Mouse (Mus musculus): Measurements from ENCODE around the gene Trhr2. TPM values are rescaled to one million over a fixed set of nuclear protein-coding genes. Genes with fewer than 3 reads are reported as not detected.

Gene Trhr2
- total and polyA plus RNA-seq, 3 experiments = not detected

DNA sequence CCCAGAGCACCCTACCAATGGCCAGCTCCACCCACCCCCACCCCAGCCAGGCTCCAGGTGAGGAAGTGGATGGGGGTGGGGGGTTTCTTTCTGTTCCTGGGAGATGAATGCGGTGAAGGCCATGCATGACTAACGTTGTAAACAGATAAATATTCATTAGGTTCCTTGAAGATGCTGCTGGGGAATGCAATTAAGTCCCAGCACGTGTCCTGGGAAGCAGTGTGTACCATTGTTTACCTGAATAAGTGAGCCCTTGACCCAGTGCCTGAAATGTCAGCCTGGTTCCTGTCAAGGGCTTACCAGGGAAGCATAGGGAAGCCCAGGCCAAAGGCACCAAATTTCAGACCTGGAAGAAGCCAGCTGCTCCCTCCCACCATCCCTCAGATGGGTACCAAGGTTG is 40.0 kb downstream of the Trhr2 start:
- 70% methylated on average over 3 of the region's 3 CpGs for WGBS
- no peak overlapping the region for H3K9ac ChIP-seq (ENCODE audit: low read depth, low read length)
- no peaks in the 10 kb centered on the region for H3K36me3 ChIP-seq (ENCODE audit: control insufficient read depth, insufficient read depth, low read length)
- no peak overlapping the region for H3K27ac ChIP-seq
- no peaks in the 10 kb centered on the region; the same call in 1 of the 2 replicates for H3K79me2 ChIP-seq (replicated peaks; ENCODE audit: control insufficient read depth, insufficient read depth, low read length)
- H3K27me3 ChIP-seq (ENCODE audit: control insufficient read depth, insufficient read depth, low read length) = no peaks in the 10 kb centered on the region
- intact Hi-C loops (cut with DNase I) = no loop called here
- no peak for DNase-seq
- peaks cover 21% of the 10 kb centered on the region for H3K4me1 ChIP-seq (ENCODE audit: control insufficient read depth, insufficient read depth, low read length)
- no peak for TF ChIP-seq POLR2A (IDR thresholded peaks at IDR 0.05; ENCODE audit: insufficient read depth, low read depth, low read length)
- TF ChIP-seq EP300 (IDR thresholded peaks at IDR 0.05; ENCODE audit: insufficient read depth, low read depth, low read length) = no peak
- TF ChIP-seq CTCF (IDR thresholded peaks at IDR 0.05) = no peak
- H3K4me3 ChIP-seq = no peak overlapping the region

- Histone ChIP-seq H3K9ac (ENCODE audit: low read depth, low read length) (no peak overlapping the region), H3K4me3 (no peak overlapping the region), H3K36me3 (ENCODE audit: control insufficient read depth, insufficient read depth, low read length) (no peaks in the 10 kb centered on the region), H3K27ac (no peak overlapping the region), H3K27me3 (ENCODE audit: control insufficient read depth, insufficient read depth, low read length) (no peaks in the 10 kb centered on the region), H3K4me1 (ENCODE audit: control insufficient read depth, insufficient read depth, low read length) (peaks cover 27% of the 10 kb centered on the region), H3K79me2 (replicated peaks; ENCODE audit: control insufficient read depth, insufficient read depth, low read length) (no peaks in the 10 kb centered on the region; the same call in 1 of the 2 replicates)
- WGBS = 89% methylated on average over 7 of the region's 7 CpGs
- intact Hi-C loops (cut with DNase I) = no loop called here
- no peak for TF ChIP-seq EP300 (IDR thresholded peaks at IDR 0.05; ENCODE audit: insufficient read depth, low read depth, low read length)
- TF ChIP-seq CTCF (IDR thresholded peaks at IDR 0.05) = no peak
- TF ChIP-seq POLR2A (IDR thresholded peaks at IDR 0.05; ENCODE audit: insufficient read depth, low read depth, low read length) = no peak
- DNase-seq = no peak
Observed at GRCm38 (mm10) chr8:122319708-122320075, 40.9 kb downstream of the Trhr2 start.

DNA sequence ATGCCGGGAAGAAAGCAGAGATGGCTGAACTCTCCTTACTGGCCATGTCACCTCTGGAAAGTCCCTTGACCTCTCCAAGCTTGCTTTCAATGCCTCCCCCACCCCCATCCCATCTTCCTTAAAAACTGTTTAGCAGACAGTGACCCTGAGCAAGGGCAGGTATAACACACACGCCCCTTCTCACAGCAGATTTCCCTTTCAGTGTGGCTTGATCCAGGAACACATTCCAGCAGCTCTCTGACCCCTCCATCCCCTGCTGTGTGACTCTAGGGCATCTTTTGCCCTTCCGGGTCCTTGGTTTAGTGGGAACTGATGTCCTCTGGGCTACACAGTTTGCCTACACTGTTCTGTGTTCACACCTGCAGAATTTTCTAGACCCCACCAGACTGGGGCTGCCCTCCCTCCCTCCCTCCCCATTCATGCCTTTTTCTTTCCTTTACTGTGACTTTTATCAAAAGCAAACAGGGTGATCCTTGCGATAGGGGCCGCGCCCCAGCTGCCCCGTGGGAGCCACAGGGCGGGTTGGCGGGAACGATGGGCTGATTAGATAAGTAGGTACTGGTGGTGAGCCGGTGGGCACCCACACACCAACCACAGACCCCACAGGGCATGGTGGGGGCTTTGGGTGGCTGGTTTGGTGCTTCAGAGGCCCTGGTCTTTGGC is 41.4 kb downstream of the Trhr2 start:
- no peaks in the 10 kb centered on the region; the same call in 1 of the 2 replicates for H3K79me2 ChIP-seq (replicated peaks; ENCODE audit: control insufficient read depth, insufficient read depth, low read length)
- TF ChIP-seq POLR2A (IDR thresholded peaks at IDR 0.05; ENCODE audit: insufficient read depth, low read depth, low read length) = no peak
- TF ChIP-seq CTCF (IDR thresholded peaks at IDR 0.05) = no peak
- no peak for TF ChIP-seq EP300 (IDR thresholded peaks at IDR 0.05; ENCODE audit: insufficient read depth, low read depth, low read length)
- peaks cover 31% of the 10 kb centered on the region for H3K4me1 ChIP-seq (ENCODE audit: control insufficient read depth, insufficient read depth, low read length)
- no peak for DNase-seq
- H3K4me3 ChIP-seq = no peak overlapping the region
- H3K27ac ChIP-seq = no peak overlapping the region
- no peaks in the 10 kb centered on the region for H3K36me3 ChIP-seq (ENCODE audit: control insufficient read depth, insufficient read depth, low read length)
- whole genome bisulfite sequencing = 77% methylated on average over 11 of the region's 11 CpGs
- no peaks in the 10 kb centered on the region for H3K27me3 ChIP-seq (ENCODE audit: control insufficient read depth, insufficient read depth, low read length)
- H3K9ac ChIP-seq (ENCODE audit: low read depth, low read length) = no peak overlapping the region
- intact Hi-C loops (cut with DNase I) = no loop called here

DNA sequence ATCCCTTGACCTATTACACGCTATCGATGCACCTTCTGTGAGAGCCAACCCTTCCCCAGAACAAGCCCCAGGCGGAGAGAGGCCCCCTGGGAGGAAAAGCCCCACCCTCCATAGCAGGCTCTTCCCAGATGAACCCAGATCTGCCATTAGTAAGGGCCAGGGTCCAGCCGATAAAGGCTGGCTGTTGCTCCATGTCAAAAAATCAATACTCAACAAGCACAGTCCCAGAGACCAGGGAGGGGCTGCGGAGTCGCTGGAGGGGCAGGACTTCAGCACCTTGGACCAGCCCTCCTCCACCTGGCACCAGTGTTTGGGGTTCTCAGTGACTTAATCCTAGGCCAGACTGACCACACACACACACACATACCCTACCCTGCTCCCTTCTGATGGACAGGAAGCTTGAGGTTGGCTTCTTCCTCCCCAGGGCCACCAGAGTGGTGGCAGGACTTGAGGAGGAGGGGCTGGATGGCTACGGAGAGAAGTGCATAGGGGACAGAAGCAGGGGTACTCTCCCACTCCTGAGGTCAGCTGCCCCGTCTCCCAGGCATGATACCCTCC is 42.5 kb downstream of the Trhr2 start:
- WGBS = 52% methylated on average over 8 of the region's 8 CpGs
- no peaks in the 10 kb centered on the region for H3K36me3 ChIP-seq (ENCODE audit: control insufficient read depth, insufficient read depth, low read length)
- no peak for DNase-seq
- no peaks in the 10 kb centered on the region; the same call in 1 of the 2 replicates for H3K79me2 ChIP-seq (replicated peaks; ENCODE audit: control insufficient read depth, insufficient read depth, low read length)
- no peak for TF ChIP-seq CTCF (IDR thresholded peaks at IDR 0.05)
- TF ChIP-seq EP300 (IDR thresholded peaks at IDR 0.05; ENCODE audit: insufficient read depth, low read depth, low read length) = no peak
- TF ChIP-seq POLR2A (IDR thresholded peaks at IDR 0.05; ENCODE audit: insufficient read depth, low read depth, low read length) = no peak
- H3K9ac ChIP-seq (ENCODE audit: low read depth, low read length) = no peak overlapping the region
- H3K4me1 ChIP-seq (ENCODE audit: control insufficient read depth, insufficient read depth, low read length) = peaks cover 28% of the 10 kb centered on the region
- no peaks in the 10 kb centered on the region for H3K27me3 ChIP-seq (ENCODE audit: control insufficient read depth, insufficient read depth, low read length)
- intact Hi-C loops (cut with DNase I) = loop anchor here (2.0 kb wide), 1 partner anchor 33 kb away; no protein-coding TSS in a partner anchor
- no peak overlapping the region for H3K4me3 ChIP-seq
- no peak overlapping the region for H3K27ac ChIP-seq

DNA sequence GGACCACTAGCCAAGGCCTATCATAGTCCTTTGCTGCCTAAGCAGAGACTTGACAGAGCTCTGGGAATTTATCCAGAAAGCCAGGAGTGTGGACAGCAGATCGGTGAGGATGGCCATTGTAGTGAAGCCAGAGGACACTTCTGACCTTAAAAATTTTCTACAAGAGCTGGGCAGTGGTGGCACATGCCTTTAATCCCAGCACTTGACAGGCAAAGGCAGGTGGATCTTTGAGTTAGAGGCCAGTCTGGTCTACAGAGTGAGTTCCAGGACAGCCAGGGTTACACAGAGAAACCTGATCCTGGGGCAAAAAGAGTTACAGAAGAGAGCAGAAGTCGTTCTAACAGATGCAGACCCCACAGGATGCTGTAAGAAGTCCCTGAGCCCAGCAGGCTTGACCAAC is 44.1 kb downstream of the Trhr2 start:
- no peak overlapping the region for H3K9ac ChIP-seq (ENCODE audit: low read depth, low read length)
- no peaks in the 10 kb centered on the region; the same call in 1 of the 2 replicates for H3K79me2 ChIP-seq (replicated peaks; ENCODE audit: control insufficient read depth, insufficient read depth, low read length)
- H3K36me3 ChIP-seq (ENCODE audit: control insufficient read depth, insufficient read depth, low read length) = no peaks in the 10 kb centered on the region
- peaks cover 24% of the 10 kb centered on the region for H3K4me1 ChIP-seq (ENCODE audit: control insufficient read depth, insufficient read depth, low read length)
- H3K4me3 ChIP-seq = no peak overlapping the region
- no peaks in the 10 kb centered on the region for H3K27me3 ChIP-seq (ENCODE audit: control insufficient read depth, insufficient read depth, low read length)
- no peak for DNase-seq
- WGBS = 56% methylated on average over 2 of the region's 2 CpGs
- TF ChIP-seq EP300 (IDR thresholded peaks at IDR 0.05; ENCODE audit: insufficient read depth, low read depth, low read length) (no peak), CTCF (IDR thresholded peaks at IDR 0.05) (no peak), POLR2A (IDR thresholded peaks at IDR 0.05; ENCODE audit: insufficient read depth, low read depth, low read length) (no peak)
- H3K27ac ChIP-seq = no peak overlapping the region
- intact Hi-C loops (cut with DNase I) = loop anchor here (2.0 kb wide), 1 partner anchor 32 kb away; no protein-coding TSS in a partner anchor

DNA sequence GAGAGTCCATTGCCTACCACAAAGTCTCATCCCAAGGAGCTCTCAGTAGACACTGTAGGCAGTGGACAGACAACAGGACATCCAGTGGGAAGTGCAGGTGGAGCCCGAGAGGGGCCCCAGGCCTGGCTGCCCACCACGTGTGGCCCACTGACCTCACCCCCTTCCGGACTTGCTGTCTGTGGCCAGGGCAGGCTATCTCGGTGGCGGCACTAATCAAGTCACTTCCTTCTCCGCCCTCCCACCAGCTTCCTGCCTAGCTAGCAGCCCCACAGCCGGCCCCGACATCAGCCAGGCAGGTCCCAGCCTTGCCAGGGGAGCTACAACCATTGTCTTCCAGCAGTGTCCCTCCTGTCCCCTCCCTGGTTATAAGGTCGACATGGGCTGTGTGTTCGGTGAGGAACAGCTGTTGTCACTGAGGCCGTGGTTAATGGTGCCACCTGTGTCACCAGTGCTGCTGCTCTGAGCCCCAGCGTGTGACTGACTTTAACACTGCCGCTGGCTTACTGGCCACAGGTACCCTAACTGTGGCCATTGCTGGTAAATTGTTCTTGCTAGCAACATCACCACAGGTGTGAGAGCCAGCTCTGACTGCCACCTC is 45.5 kb downstream of the Trhr2 start:
- intact Hi-C loops (cut with DNase I) = no loop called here
- Histone ChIP-seq H3K9ac (ENCODE audit: low read depth, low read length) (no peak overlapping the region), H3K4me1 (ENCODE audit: control insufficient read depth, insufficient read depth, low read length) (peaks cover 24% of the 10 kb centered on the region), H3K27ac (peak overlapping the region; percentile 38; the same call in 1 of the 2 replicates), H3K27me3 (ENCODE audit: control insufficient read depth, insufficient read depth, low read length) (no peaks in the 10 kb centered on the region), H3K4me3 (no peak overlapping the region), H3K79me2 (replicated peaks; ENCODE audit: control insufficient read depth, insufficient read depth, low read length) (no peaks in the 10 kb centered on the region; the same call in 1 of the 2 replicates), H3K36me3 (ENCODE audit: control insufficient read depth, insufficient read depth, low read length) (no peaks in the 10 kb centered on the region)
- peak; percentile 60 to 76 for DNase-seq
- 37% methylated on average over 13 of the region's 13 CpGs for WGBS
- TF ChIP-seq POLR2A (IDR thresholded peaks at IDR 0.05; ENCODE audit: insufficient read depth, low read depth, low read length) (no peak), EP300 (IDR thresholded peaks at IDR 0.05; ENCODE audit: insufficient read depth, low read depth, low read length) (0 out of 2 replicates have a peak, but pooled peaks have one; percentile 27)
